Mouse (Mus musculus): ENCODE data around the gene Rap1gap.

DNA sequence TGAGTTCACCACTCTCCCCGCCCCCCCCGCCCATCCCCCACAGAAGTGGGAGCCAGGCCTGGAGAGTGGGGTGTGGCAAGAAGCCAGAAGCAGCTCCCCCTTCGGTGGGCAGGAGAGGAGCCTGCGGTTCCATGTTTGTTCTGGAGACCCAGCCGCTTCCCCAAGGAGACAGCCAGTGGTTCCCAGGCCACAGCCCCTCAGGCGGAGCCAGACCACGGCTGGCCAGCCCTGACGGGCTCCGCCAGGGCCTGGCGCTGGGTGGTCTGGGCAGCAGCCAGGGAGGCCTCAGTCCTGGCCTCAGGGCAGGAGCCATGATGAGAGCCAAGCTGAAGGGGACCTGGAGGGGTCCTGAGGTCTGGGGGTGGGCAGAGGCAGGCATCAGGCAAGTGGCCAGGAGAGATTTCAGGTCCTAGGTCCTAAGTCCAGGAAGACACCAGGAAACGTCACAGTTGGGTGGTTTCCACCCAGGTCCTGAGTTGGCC is 71.7 kb downstream of the Rap1gap start:
- TF ChIP-seq CTCF (IDR thresholded peaks at IDR 0.05; ENCODE audit: low read depth, low read length) (no peak), POLR2A (IDR thresholded peaks at IDR 0.05; ENCODE audit: insufficient read depth, low read length) (no peak), EP300 (IDR thresholded peaks at IDR 0.05; ENCODE audit: insufficient read depth, low read depth, low read length) (no peak)

All from ES-Bruce4 (cell line).